Mouse (Mus musculus) hindbrain, embryonic 13.5 days (tissue): ENCODE results near the gene Cacna1a. TPM values are rescaled to one million over a fixed set of nuclear protein-coding genes. Genes with fewer than 3 reads are reported as not detected.
A peak's percentile ranks its signal among the peaks of the same experiment; 100 is the strongest.
"Not testable (repeated sequence)": the region's sequence is repeated elsewhere in the genome, so short reads cannot be mapped to it uniquely, and the experiment has no call there.

ENCODE experiments used
- ATAC-seq: fragments of 200-750 bp; cut with Nextera tagmentation; 2 replicates; pipeline ENCODE4 v1.8.0; 2017; ENCODE audit warnings: moderate TSS enrichment; ENCODE audit not compliant: low FRiP score
- H3K27ac ChIP-seq: fragments of 300-500 bp; sonication (generic); 2 replicates; pipeline ENCODE4 v1.5.1; 2015; ENCODE audit warnings: inconsistent platforms, mild to moderate bottlenecking, moderate library complexity
- H3K27me3 ChIP-seq: fragments of 300-500 bp; sonication (generic); 2 replicates; pipeline ENCODE4 v1.6.1; 2015; ENCODE audit warnings: mild to moderate bottlenecking, inconsistent platforms
- H3K36me3 ChIP-seq: fragments of 300-500 bp; sonication (generic); 2 replicates; pipeline ENCODE4 v1.6.1; 2015; ENCODE audit warnings: mild to moderate bottlenecking, inconsistent platforms
- H3K4me1 ChIP-seq: fragments of 300-500 bp; sonication (generic); replicated peaks from 2 replicates; pipeline ENCODE4 v1.6.1; 2015; ENCODE audit warnings: inconsistent platforms
- H3K4me2 ChIP-seq: fragments of 300-500 bp; sonication (generic); 2 replicates; pipeline ENCODE4 v1.6.1; 2015; ENCODE audit warnings: inconsistent platforms, mild to moderate bottlenecking, moderate library complexity
- H3K4me3 ChIP-seq: fragments of 300-500 bp; sonication (generic); 2 replicates; pipeline ENCODE4 v1.5.1; 2015; ENCODE audit warnings: mild to moderate bottlenecking, inconsistent platforms
- H3K9ac ChIP-seq: fragments of 300-500 bp; sonication (generic); 2 replicates; pipeline ENCODE4 v1.6.1; 2015; ENCODE audit warnings: mild to moderate bottlenecking, inconsistent platforms
- H3K9me3 ChIP-seq: fragments of 300-500 bp; sonication (generic); 2 replicates; pipeline ENCODE4 v1.6.1; 2016; ENCODE audit warnings: inconsistent platforms
- WGBS: fragments of 180-500 bp; shearing (Covaris S2); methylation state at CpG from one replicate; pipeline ENCODE4 v1.1.7; 2015; 5-methylcytosine and 5-hydroxymethylcytosine counted together
- polyA plus RNA-seq: library from polyadenylated mRNA; unstranded; fragments of >200 nt; fragmentation: Nextera tagmentation; extraction: Ambion mirVana; gene quantifications from 2 replicates; pipeline ENCODE4 v1.2.1, GENCODE M21; 2015

Gene Cacna1a
- polyA plus RNA-seq, 1 experiment from 2014 or later: 20.9 TPM

GRCm38 (mm10) chr8:84661961-84662571 is 273.8 kb downstream of the Cacna1a start:
- no peaks in the 10 kb centered on the region for H3K36me3 ChIP-seq
- peak overlapping the region; percentile 90 for H3K4me2 ChIP-seq
- no peaks in the 10 kb centered on the region for H3K9me3 ChIP-seq
- H3K9ac ChIP-seq: peak overlapping the region; percentile 83
- H3K4me1 ChIP-seq: peaks cover 58% of the 10 kb centered on the region
- H3K27me3 ChIP-seq: 0 out of 2 replicates have a peak, but pooled peaks cover under 1% of the 10 kb centered on the region
- under 1% methylated on average over 61 of the region's 61 CpGs for WGBS
- H3K27ac ChIP-seq: peak overlapping the region; percentile 88
- ATAC-seq: peak; percentile 13
- peak overlapping the region; percentile 69 for H3K4me3 ChIP-seq

- H3K36me3 ChIP-seq: no peaks in the 10 kb centered on the region
- H3K27ac ChIP-seq: peak within 1 kb of the TSS; percentile 88
- peak; percentile 75 for ATAC-seq
- peak within 1 kb of the TSS; percentile 90 for H3K4me2 ChIP-seq
- peak within 1 kb of the TSS; percentile 83 for H3K9ac ChIP-seq
- peaks cover 57% of the 10 kb centered on the region for H3K4me1 ChIP-seq
- H3K27me3 ChIP-seq: no peaks in the 10 kb centered on the region
- no peaks in the 10 kb centered on the region for H3K9me3 ChIP-seq
- WGBS: under 1% methylated on average over 27 of the region's 27 CpGs
- peak within 1 kb of the TSS; percentile 69 for H3K4me3 ChIP-seq
Observed at GRCm38 (mm10) chr8:84662581-84663065, 274.4 kb downstream of the Cacna1a start, which contains the start of gene Ier2. Gene Ier2, minus strand, starts transcription at chr8:84662852.

- H3K36me3 ChIP-seq: peaks cover 7% of the 10 kb centered on the region
- H3K4me3 ChIP-seq: peak overlapping the region; percentile 69
- WGBS: 4% methylated on average over 43 of the region's 43 CpGs
- peak overlapping the region; percentile 90 for H3K4me2 ChIP-seq
- H3K9ac ChIP-seq: peak overlapping the region; percentile 81
- H3K9me3 ChIP-seq: no peaks in the 10 kb centered on the region
- H3K4me1 ChIP-seq: peaks cover 57% of the 10 kb centered on the region
- peak; percentile 83 for ATAC-seq
- peak overlapping the region; percentile 88 for H3K27ac ChIP-seq
- no peaks in the 10 kb centered on the region for H3K27me3 ChIP-seq
Observed at GRCm38 (mm10) chr8:84663483-84664327, 275.5 kb downstream of the Cacna1a start.

DNA sequence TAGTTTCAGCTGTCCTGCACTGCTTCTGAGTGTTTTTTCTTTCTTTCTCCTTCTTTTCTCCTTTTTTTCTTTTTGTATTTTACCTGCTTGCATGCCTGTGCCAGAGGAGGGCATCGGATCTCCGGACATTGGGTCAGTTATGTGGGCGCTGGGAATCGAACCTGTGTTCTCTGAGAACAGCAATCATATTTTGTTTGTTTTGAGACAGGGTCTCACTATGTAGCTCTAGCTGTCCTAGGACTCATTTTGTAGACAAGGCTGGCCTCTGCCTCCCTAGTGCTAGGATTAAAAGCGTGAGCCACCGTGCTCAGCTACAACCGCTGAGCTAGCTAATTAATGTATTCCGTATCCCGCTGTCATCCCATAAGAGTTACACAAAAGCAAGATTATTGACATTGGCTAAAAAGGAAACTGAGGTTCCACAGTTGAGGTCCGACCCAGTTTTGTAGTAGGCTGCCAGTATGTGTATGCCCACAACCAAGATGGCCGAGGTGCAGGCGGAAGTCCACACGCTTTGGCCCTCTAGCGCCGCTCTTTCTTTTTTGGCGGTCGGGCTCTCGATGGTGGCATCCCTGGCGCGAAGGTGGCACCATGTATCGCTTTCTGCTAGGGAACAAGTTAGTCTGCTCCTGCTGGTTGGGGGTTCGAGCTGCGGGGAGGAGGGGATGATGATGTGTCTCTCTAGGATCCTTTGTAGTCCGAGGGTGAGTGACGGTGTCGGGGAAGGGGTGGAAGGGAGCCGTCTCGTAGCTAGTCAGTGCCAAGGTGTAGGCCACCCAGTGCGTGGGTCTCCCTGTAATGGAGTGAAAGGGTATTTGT is 276.5 kb downstream of the Cacna1a start:
- peaks cover 50% of the 10 kb centered on the region for H3K4me1 ChIP-seq

DNA sequence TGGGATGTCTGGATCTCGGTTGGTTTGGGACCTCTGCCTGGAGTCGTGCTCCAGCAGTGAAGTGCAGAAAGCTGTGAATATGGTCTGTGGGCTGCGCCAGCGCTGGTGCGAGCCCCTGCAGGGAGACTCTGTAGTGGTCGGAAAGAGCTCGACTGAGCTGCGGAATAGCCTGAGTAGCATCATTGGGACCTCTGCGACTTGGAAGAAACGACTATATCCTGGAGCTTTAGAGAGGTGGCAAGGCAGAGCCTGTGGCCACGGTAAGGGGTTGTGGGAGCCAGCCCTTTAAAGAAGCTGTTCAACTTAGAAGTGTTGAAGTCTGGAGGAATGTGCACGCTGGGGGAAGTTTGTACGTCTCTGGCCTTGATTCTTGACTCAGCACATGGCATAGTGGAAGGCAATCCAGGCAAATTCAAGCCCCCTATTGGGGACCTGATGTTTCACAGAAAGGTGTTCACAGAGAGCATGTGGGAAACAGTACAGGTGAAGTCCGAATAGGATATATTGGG is 277.2 kb downstream of the Cacna1a start:
- no peak; the same call in 1 of the 2 replicates for ATAC-seq
- peaks cover 43% of the 10 kb centered on the region for H3K4me1 ChIP-seq
- peak overlapping the region; percentile 81 for H3K9ac ChIP-seq
- WGBS: 3% methylated on average over 14 of the region's 14 CpGs
- H3K27ac ChIP-seq: peak overlapping the region; percentile 88
- peaks cover 18% of the 10 kb centered on the region for H3K36me3 ChIP-seq
- H3K9me3 ChIP-seq: no peaks in the 10 kb centered on the region
- H3K27me3 ChIP-seq: no peaks in the 10 kb centered on the region
- peak overlapping the region; percentile 69 for H3K4me3 ChIP-seq
- H3K4me2 ChIP-seq: peak overlapping the region; percentile 90

More for the DNA sequence above, 276.5 kb downstream of the Cacna1a start:
- H3K27ac ChIP-seq: peak overlapping the region; percentile 88
- H3K4me2 ChIP-seq: peak overlapping the region; percentile 90
- H3K36me3 ChIP-seq: peaks cover 14% of the 10 kb centered on the region
- WGBS: under 1% methylated on average over 29 of the region's 29 CpGs
- H3K9me3 ChIP-seq: no peaks in the 10 kb centered on the region
- ATAC-seq: peak; percentile 57
- H3K27me3 ChIP-seq: no peaks in the 10 kb centered on the region
- H3K4me3 ChIP-seq: peak overlapping the region; percentile 69
- peak overlapping the region; percentile 81 for H3K9ac ChIP-seq

GRCm38 (mm10) chr8:84668081-84668480 is 279.8 kb downstream of the Cacna1a start:
- peaks cover 43% of the 10 kb centered on the region for H3K36me3 ChIP-seq
- 90% methylated on average over 1 of the region's 1 CpGs for WGBS
- no peaks in the 10 kb centered on the region for H3K27me3 ChIP-seq
- ATAC-seq: no peak
- H3K9ac ChIP-seq: no peak overlapping the region
- no peaks in the 10 kb centered on the region for H3K9me3 ChIP-seq
- H3K4me1 ChIP-seq: peaks cover 23% of the 10 kb centered on the region
- H3K27ac ChIP-seq: no peak overlapping the region
- H3K4me3 ChIP-seq: no peak overlapping the region
- no peak overlapping the region for H3K4me2 ChIP-seq

DNA sequence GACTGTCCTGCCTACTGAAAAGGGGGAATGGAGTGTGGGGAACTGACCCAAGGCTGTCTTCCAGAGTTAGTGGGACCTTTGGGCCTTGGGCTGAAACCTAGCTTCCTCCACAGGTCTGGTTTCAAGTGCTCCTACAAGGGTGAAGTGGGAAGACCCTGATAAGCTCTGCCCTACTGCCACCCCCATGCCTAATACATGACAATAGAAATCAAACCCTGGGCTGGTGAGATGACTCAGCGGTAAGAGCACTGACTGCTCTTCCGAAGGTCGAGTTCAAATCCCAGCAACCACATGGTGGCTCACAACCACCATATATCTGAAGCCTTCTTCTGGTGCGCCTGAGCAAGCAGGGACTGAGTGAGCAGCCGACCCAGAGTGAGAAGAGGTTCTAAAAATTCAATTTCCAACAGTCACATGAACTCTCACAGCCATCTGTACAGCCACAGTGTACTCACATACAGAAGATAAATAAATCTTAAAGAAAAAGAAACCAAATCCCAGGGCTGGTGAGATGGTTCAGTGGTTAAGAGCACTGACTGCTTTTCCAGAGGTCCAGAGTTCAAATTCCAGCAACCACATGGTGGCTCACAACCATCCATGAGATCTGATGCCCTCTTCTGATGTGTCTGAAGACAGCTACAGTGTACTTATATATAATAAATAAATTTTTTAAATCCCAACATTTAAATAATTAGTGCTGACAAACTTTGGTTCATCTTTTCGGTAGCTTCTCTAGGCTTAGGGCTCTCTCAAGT is 280.7 kb downstream of the Cacna1a start:
- H3K4me1 ChIP-seq: peaks cover 18% of the 10 kb centered on the region
- H3K9ac ChIP-seq: no peak overlapping the region
- H3K9me3 ChIP-seq: no peaks in the 10 kb centered on the region
- no peak overlapping the region for H3K27ac ChIP-seq
- H3K27me3 ChIP-seq: no peaks in the 10 kb centered on the region
- no peak for ATAC-seq
- H3K36me3 ChIP-seq: peaks cover 48% of the 10 kb centered on the region
- WGBS: 85% methylated on average over 6 of the region's 6 CpGs
- no peak overlapping the region for H3K4me3 ChIP-seq
- no peak overlapping the region for H3K4me2 ChIP-seq

GRCm38 (mm10) chr8:84670295-84671006 is 282.2 kb downstream of the Cacna1a start:
- not testable (repeated sequence) for H3K27ac ChIP-seq, H3K9ac ChIP-seq, H3K4me2 ChIP-seq, H3K9me3 ChIP-seq, H3K27me3 ChIP-seq, H3K4me3 ChIP-seq
- WGBS: 92% methylated on average over 5 of the region's 5 CpGs
- ATAC-seq: 0 out of 2 replicates have a peak, but pooled peaks have one; percentile 8
- peaks cover 63% of the 10 kb centered on the region for H3K36me3 ChIP-seq
- H3K4me1 ChIP-seq: peaks cover 16% of the 10 kb centered on the region

DNA sequence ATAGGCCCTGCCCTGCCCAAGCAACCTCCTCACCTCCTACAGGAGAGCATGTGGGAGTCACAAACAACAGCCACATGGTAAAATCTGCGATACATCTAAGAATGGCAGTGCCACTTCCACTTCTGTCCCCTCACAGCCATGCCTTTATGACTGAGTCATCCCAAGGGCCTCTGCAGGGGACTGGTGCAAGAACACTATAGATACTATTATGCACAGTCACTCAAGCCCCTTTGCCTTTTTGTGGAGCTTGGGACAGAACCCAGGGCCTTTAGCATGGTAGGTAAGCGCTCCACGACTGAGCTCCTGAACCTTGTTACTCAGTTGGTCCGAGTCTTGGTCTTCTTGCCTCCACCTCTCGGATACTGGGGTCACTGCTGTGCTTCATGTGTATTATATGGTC is 289.1 kb downstream of the Cacna1a start:
- no peak overlapping the region for H3K4me2 ChIP-seq
- 93% methylated on average over 5 of the region's 5 CpGs for WGBS
- no peak for ATAC-seq
- H3K4me1 ChIP-seq: 0 out of 2 replicates have a peak, but pooled peaks cover 6% of the 10 kb centered on the region
- H3K9me3 ChIP-seq: no peaks in the 10 kb centered on the region
- no peaks in the 10 kb centered on the region for H3K27me3 ChIP-seq
- no peak overlapping the region for H3K4me3 ChIP-seq
- H3K9ac ChIP-seq: no peak overlapping the region
- no peak overlapping the region for H3K27ac ChIP-seq
- peaks cover 51% of the 10 kb centered on the region for H3K36me3 ChIP-seq

DNA sequence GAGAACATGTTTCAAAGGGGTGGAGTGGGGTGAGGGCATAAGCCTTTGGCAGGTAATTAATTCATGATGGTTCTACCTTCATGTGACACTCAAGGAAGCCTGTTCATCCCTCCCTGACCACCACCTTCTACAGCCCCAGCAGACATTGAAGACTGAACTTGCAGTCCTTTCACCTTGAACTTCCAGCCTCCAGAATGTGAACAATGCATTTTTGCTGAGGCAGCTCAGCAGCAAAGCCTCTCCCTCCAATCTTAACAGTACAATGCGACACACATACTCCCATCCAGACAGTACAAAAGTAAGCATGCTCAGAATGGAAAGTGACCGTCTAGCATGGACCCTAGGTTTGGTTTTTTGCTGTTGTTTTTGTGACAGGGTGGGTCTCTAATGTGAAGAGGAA is 293.2 kb downstream of the Cacna1a start:
- Histone ChIP-seq H3K9ac (no peak overlapping the region), H3K4me1 (peaks cover 37% of the 10 kb centered on the region), H3K4me2 (no peak overlapping the region), H3K36me3 (peaks cover 20% of the 10 kb centered on the region), H3K27ac (no peak overlapping the region), H3K4me3 (no peak overlapping the region), H3K9me3 (no peaks in the 10 kb centered on the region), H3K27me3 (no peaks in the 10 kb centered on the region)
- ATAC-seq: no peak
- 89% methylated on average over 2 of the region's 2 CpGs for WGBS

GRCm38 (mm10) chr8:84682257-84682656 is 294.0 kb downstream of the Cacna1a start:
- Histone ChIP-seq H3K36me3 (peaks cover 13% of the 10 kb centered on the region), H3K27ac (no peak overlapping the region), H3K9ac (0 out of 2 replicates have a peak overlapping the region, but pooled peaks have one; percentile 13), H3K4me2 (no peak overlapping the region), H3K4me3 (no peak overlapping the region), H3K27me3 (no peaks in the 10 kb centered on the region), H3K4me1 (peaks cover 42% of the 10 kb centered on the region), H3K9me3 (no peaks in the 10 kb centered on the region)
- 93% methylated on average over 2 of the region's 2 CpGs for WGBS
- ATAC-seq: no peak
